Mouse (Mus musculus) lung, embryonic 15.5 days (tissue): ENCODE data around the gene Dnajc7. TPM values are rescaled to one million over a fixed set of nuclear protein-coding genes. Genes with fewer than 3 reads are reported as not detected.
"Not testable (repeated sequence)": the region's sequence is repeated elsewhere in the genome, so short reads cannot be mapped to it uniquely, and the experiment has no call there.

Source experiments
- ATAC-seq: fragments of 200-750 bp; cut with Nextera tagmentation; 2 replicates; pipeline ENCODE4 v1.8.0; 2017; ENCODE audit warnings: moderate number of reproducible peaks, borderline replicate concordance; ENCODE audit not compliant: low FRiP score, low TSS enrichment; ENCODE audit errors: extremely low read depth
- H3K27ac ChIP-seq: fragments of 300-500 bp; sonication (generic); 2 replicates; pipeline ENCODE4 v1.5.1; 2015; ENCODE audit warnings: moderate library complexity, mild to moderate bottlenecking, inconsistent platforms
- H3K27me3 ChIP-seq: fragments of 300-500 bp; sonication (generic); 2 replicates; pipeline ENCODE4 v1.6.1; 2015; ENCODE audit warnings: inconsistent platforms
- H3K36me3 ChIP-seq: fragments of 300-500 bp; sonication (generic); 2 replicates; pipeline ENCODE4 v1.6.1; 2015; ENCODE audit warnings: inconsistent platforms
- H3K4me1 ChIP-seq: fragments of 300-500 bp; sonication (generic); 2 replicates; pipeline ENCODE4 v1.6.1; 2015; ENCODE audit warnings: inconsistent platforms
- H3K4me2 ChIP-seq: fragments of 300-500 bp; sonication (generic); 2 replicates; pipeline ENCODE4 v1.6.1; 2015; ENCODE audit warnings: inconsistent platforms, mild to moderate bottlenecking, moderate library complexity
- H3K4me3 ChIP-seq: fragments of 300-500 bp; sonication (generic); 2 replicates; pipeline ENCODE4 v1.5.1; 2015; ENCODE audit warnings: mild to moderate bottlenecking, inconsistent platforms
- H3K9ac ChIP-seq: fragments of 300-500 bp; sonication (generic); 2 replicates; pipeline ENCODE4 v1.6.1; 2015; ENCODE audit warnings: inconsistent platforms
- H3K9me3 ChIP-seq: fragments of 300-500 bp; sonication (generic); 2 replicates; pipeline ENCODE4 v1.6.1; 2016; ENCODE audit warnings: inconsistent platforms
- WGBS: fragments of 180-500 bp; shearing (Covaris S2); methylation state at CpG from one replicate; pipeline ENCODE4 v1.1.7; 2015; 5-methylcytosine and 5-hydroxymethylcytosine counted together
- polyA plus RNA-seq: library from polyadenylated mRNA; unstranded; fragments of >200 nt; fragmentation: Nextera tagmentation; extraction: Ambion mirVana; gene quantifications from 2 replicates; pipeline ENCODE4 v1.2.1, GENCODE M21; 2015

Dnajc7 gene
- polyA plus RNA-seq, 1 experiment from 2014 or later = 229 TPM

DNA sequence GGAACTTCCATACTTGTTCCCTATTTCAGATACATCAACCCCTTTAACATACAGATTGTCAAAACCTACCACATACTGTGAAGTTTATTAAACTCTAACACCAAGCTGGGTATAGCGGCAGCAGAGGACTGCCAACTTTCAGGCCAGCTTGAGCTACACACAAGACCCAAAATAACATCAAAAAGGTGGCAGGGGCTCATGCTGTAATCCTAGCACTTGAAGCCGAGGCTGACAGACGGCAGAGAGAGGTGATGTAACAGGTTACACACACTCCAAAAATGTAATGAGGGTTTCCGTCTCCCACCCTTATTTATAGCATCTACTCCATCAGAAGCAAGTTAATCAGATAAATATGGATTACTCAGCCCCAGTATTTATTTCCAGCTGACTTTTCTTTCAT is 24.4 kb downstream of the Dnajc7 start:
- H3K4me3 ChIP-seq = no peak overlapping the region
- no peaks in the 10 kb centered on the region for H3K9me3 ChIP-seq
- no peaks in the 10 kb centered on the region for H3K4me1 ChIP-seq
- no peak overlapping the region for H3K27ac ChIP-seq
- H3K4me2 ChIP-seq = no peak overlapping the region
- no peak overlapping the region for H3K9ac ChIP-seq
- peaks cover 93% of the 10 kb centered on the region for H3K36me3 ChIP-seq
- 81% methylated on average over 4 of the region's 4 CpGs for WGBS
- H3K27me3 ChIP-seq = no peaks in the 10 kb centered on the region
- ATAC-seq = no peak

GRCm38 (mm10) chr11:100594608-100595007 is 25.4 kb downstream of the Dnajc7 start:
- no peaks in the 10 kb centered on the region for H3K27me3 ChIP-seq
- no peak overlapping the region for H3K9ac ChIP-seq
- H3K4me3 ChIP-seq = no peak overlapping the region
- H3K4me1 ChIP-seq = no peaks in the 10 kb centered on the region
- peaks cover 92% of the 10 kb centered on the region for H3K36me3 ChIP-seq
- 83% methylated on average over 7 of the region's 7 CpGs for WGBS
- H3K4me2 ChIP-seq = no peak overlapping the region
- ATAC-seq = no peak
- H3K27ac ChIP-seq = no peak overlapping the region
- H3K9me3 ChIP-seq = no peaks in the 10 kb centered on the region

DNA sequence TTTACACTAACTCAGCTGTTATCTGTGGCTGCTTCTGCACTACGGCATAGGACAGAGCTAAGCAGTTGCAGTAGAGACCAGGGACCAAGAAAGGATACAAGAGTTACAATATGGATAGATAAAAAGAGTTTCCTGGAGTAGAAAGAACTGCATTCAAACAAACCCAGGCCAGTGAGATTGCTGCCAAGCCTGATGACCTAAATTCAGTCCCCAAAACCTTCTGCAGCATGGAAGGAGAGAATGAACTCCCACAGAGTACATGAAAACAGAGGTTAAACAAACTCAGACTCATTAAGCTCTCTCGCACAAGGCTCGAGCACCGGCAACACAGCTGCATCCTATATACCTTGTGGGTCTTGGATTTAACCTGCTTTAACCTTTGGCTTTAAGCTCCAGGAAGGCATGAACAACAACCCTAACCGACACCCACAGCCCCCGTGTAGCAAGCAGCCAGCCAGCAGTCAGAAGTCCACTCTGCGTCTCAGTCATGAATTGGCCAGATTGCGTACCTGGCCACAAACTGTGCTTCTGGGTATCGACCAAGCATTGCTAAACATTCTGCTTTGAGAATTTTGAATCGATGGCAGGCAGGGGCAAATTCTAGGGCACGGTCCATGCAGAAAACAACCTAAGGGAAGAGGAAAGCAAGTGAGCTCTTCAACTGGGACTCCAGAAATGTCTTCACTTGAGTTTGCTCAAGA is 27.5 kb downstream of the Dnajc7 start:
- H3K9ac ChIP-seq = no peak overlapping the region
- H3K4me3 ChIP-seq = no peak overlapping the region
- H3K27me3 ChIP-seq = no peaks in the 10 kb centered on the region
- no peaks in the 10 kb centered on the region for H3K4me1 ChIP-seq
- no peak overlapping the region for H3K4me2 ChIP-seq
- no peaks in the 10 kb centered on the region for H3K9me3 ChIP-seq
- no peak for ATAC-seq
- H3K36me3 ChIP-seq = peaks cover 90% of the 10 kb centered on the region
- no peak overlapping the region for H3K27ac ChIP-seq
- 91% methylated on average over 11 of the region's 11 CpGs for WGBS

- peaks cover 97% of the 10 kb centered on the region for H3K36me3 ChIP-seq
- H3K4me1 ChIP-seq = no peaks in the 10 kb centered on the region
- H3K27ac ChIP-seq = no peak overlapping the region
- no peak overlapping the region for H3K4me2 ChIP-seq
- ATAC-seq = no peak
- no peak overlapping the region for H3K4me3 ChIP-seq
- 90% methylated on average over 2 of the region's 2 CpGs for WGBS
- H3K9ac ChIP-seq = no peak overlapping the region
- H3K27me3 ChIP-seq = no peaks in the 10 kb centered on the region
- no peaks in the 10 kb centered on the region for H3K9me3 ChIP-seq
These were observed 31.5 kb downstream of the Dnajc7 start for GRCm38 (mm10) chr11:100588462-100588861.

DNA sequence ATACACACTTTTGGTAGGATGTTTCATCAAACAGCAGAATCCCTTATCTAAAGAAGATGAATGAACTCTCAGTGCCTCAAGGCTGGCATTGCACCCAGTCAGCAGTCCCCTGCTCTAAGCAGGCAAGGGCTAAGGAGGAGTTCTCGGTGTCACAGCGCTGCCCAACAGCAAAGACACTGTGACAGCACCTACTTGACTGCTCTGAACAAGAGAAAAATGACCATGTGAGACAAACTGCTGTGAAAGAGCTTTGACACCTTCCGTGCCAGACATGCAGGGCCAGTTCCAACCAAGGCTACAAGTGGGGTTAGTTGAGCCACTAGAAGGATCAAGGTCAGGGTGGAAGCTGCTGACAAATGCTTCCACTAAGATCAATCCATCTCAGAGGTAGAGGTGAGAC is 34.8 kb downstream of the Dnajc7 start:
- no peak overlapping the region for H3K4me2 ChIP-seq
- WGBS = 94% methylated on average over 3 of the region's 3 CpGs
- H3K36me3 ChIP-seq = peaks cover 98% of the 10 kb centered on the region
- H3K27me3 ChIP-seq = no peaks in the 10 kb centered on the region
- no peak overlapping the region for H3K27ac ChIP-seq
- no peaks in the 10 kb centered on the region for H3K9me3 ChIP-seq
- H3K4me1 ChIP-seq = no peaks in the 10 kb centered on the region
- H3K4me3 ChIP-seq = no peak overlapping the region
- no peak overlapping the region for H3K9ac ChIP-seq
- no peak for ATAC-seq

DNA sequence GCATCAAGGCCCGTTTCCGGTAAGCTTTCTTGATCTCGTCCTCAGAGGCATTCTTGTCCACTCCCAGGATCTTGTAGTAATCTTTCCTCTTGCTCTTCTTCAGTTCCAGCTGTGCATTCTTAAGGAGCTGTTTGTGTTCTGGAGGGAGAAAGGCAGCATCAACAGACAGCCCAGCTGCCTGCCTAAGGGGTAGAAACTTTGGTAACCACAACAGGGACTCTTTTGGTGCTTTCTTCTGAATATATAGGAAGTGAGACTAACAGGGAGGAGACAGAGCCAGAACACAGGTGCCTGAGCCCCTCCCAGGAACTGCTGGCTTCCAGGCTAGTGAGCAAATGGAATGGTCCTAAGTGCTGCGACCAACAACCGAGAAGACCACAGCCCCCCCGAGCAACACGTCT is 35.4 kb downstream of the Dnajc7 start:
- Histone ChIP-seq H3K4me2 (no peak overlapping the region), H3K4me3 (no peak overlapping the region), H3K36me3 (peaks cover 96% of the 10 kb centered on the region), H3K27ac (no peak overlapping the region), H3K4me1 (no peaks in the 10 kb centered on the region), H3K9me3 (no peaks in the 10 kb centered on the region), H3K27me3 (no peaks in the 10 kb centered on the region), H3K9ac (no peak overlapping the region)
- WGBS = 89% methylated on average over 7 of the region's 7 CpGs
- no peak for ATAC-seq

DNA sequence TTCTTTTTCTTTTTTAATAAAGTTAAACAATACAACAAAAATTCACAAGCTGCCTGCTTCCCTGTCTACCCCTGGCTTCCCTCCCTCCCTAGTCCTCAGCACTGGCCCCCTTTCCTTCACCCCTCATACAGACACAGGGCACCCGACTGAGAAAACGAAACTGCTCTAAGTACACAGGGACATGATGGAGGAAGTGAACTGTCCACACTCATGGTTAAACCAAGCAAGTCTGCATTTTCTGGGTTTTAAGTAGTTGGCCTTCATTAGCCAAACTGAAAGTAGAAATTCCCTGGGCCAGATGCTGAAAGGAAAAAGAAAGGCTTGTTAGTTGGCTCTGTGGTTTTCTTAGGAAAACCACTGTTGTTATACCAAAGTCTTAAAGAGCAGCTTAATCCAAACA is 37.1 kb downstream of the Dnajc7 start:
- WGBS = 89% methylated on average over 2 of the region's 2 CpGs
- Histone ChIP-seq H3K9ac (no peak overlapping the region), H3K9me3 (no peaks in the 10 kb centered on the region), H3K4me2 (no peak overlapping the region), H3K4me1 (no peaks in the 10 kb centered on the region), H3K36me3 (peaks cover 89% of the 10 kb centered on the region), H3K4me3 (no peak overlapping the region), H3K27me3 (no peaks in the 10 kb centered on the region), H3K27ac (no peak overlapping the region)
- no peak for ATAC-seq

DNA sequence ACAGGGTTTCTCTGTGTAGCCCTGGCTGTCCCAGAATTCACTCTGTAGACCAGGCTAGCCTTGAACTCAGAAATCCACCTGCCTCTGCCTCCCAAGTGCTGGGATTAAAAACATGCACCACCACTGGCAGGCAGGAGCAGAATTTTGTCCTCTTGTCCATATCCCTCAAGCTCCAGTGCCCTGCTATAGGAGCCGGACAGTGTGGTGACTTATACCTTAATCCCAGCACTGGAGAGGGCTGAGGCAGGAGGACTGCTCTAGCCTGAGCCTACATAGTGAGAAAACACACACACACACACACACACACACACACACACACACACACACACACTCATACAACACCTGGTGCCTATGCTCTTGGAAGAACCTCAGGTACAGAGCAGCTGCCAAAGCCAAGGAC is 37.6 kb downstream of the Dnajc7 start:
- H3K9me3 ChIP-seq, H3K27me3 ChIP-seq, ATAC-seq, H3K9ac ChIP-seq, H3K27ac ChIP-seq, H3K4me1 ChIP-seq, H3K4me2 ChIP-seq, H3K4me3 ChIP-seq: not testable (repeated sequence)
- 94% methylated on average over 1 of the region's 1 CpGs for WGBS
- H3K36me3 ChIP-seq = peaks cover 85% of the 10 kb centered on the region

- 65% methylated on average over 4 of the region's 4 CpGs for WGBS
- Histone ChIP-seq H3K4me2 (no peak overlapping the region), H3K27ac (no peak overlapping the region), H3K27me3 (no peaks in the 10 kb centered on the region), H3K9me3 (no peaks in the 10 kb centered on the region), H3K4me1 (no peaks in the 10 kb centered on the region), H3K4me3 (no peak overlapping the region), H3K36me3 (peaks cover 78% of the 10 kb centered on the region), H3K9ac (no peak overlapping the region)
- peak; percentile 27; the same call in 1 of the 2 replicates for ATAC-seq
These were observed 38.2 kb downstream of the Dnajc7 start for GRCm38 (mm10) chr11:100581756-100582155.

DNA sequence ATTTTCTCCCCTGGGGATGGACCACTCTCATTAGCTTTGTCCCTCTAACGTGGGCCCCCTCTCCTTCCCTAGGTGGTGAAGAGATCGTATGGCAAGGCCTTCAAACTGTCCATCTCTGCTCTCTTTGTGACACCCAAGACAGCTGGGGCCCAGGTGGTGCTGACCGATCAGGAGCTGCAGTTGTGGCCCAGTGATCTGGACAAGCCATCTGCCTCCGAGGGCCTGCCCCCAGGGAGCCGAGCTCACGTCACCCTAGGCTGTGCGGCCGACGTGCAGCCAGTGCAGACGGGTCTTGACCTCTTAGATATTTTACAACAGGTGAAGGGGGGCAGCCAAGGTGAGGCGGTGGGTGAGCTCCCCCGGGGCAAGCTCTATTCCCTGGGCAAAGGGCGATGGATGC is 39.7 kb downstream of the Dnajc7 start:
- Histone ChIP-seq H3K27me3 (no peaks in the 10 kb centered on the region), H3K27ac (no peak overlapping the region), H3K4me2 (no peak overlapping the region), H3K4me1 (peaks cover 6% of the 10 kb centered on the region), H3K4me3 (no peak overlapping the region), H3K9me3 (no peaks in the 10 kb centered on the region), H3K9ac (no peak overlapping the region), H3K36me3 (peaks cover 63% of the 10 kb centered on the region)
- WGBS = 87% methylated on average over 13 of the region's 13 CpGs
- no peak for ATAC-seq

DNA sequence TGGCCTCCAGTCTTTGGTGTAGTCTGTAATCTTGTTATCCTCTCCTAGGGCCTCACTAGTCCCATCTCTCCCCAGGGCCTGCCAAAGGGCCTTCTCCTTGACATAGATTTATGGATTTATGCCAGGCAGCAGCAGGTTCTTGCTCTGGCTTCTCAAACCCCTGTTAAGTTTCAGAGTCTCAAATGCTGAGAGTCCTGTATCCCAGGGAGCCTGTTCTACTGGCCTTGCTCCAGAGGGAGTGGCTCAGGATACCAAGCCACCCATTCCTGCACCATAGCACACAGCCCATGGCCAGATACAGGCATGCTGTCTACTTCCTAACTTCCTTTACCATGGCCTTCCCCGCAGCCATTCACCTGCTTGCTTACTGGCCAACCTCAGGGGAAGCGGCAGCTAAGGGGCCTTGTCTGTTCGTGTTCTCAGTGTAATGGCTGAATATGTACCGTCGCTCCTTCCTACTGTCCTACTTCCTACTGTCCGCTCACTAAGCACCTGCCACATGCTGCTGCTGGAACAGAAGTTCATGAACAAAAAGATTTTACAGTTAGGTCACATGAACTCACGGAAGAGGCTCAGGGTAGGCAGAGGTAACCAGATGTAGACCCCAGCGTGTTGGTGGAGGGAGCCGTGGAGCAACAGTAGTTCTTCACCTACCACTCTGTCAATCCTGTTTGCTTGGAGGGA is 40.7 kb downstream of the Dnajc7 start:
- Histone ChIP-seq H3K27ac (no peak overlapping the region), H3K4me2 (no peak overlapping the region), H3K9me3 (no peaks in the 10 kb centered on the region), H3K36me3 (peaks cover 53% of the 10 kb centered on the region), H3K4me3 (no peak overlapping the region), H3K9ac (no peak overlapping the region), H3K4me1 (peaks cover 10% of the 10 kb centered on the region), H3K27me3 (no peaks in the 10 kb centered on the region)
- 87% methylated on average over 9 of the region's 9 CpGs for WGBS
- ATAC-seq = no peak

DNA sequence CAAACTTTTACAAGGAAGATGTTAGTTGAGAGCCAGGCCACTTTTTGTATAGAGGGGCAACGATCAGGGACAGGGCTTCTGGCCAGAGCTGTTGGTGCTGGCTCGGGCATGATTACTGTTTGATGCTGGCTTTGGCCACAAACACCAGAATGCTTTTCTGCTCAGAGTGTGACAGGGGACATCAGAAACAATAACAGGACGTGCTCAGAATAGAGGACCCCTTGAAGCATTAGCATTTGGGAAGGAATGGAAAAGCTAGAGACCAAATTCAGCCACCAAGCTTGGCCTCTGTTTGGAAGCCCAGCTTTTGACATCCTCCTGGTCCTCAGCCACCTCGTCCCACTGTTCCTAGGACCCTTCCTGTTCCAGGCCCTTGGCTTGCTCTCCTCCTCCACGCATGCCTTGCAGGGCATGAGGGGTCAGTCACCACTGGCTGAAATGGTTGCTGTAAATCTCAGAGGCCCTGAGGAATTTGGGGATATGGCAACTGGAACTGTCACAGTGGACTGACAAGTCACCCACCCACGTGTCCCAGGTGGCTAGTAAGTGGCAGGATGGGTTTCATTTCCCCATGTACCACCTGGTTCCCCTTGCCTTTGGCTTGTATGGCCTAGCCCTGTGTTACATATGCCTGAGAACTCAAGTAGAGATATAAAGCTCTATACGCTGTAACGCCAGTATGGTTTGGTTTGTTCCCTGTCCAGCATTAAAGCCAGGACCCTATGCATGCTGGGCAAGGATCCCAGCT is 41.9 kb downstream of the Dnajc7 start:
- Histone ChIP-seq H3K9ac (no peak overlapping the region), H3K4me1 (peaks cover 10% of the 10 kb centered on the region), H3K4me2 (no peak overlapping the region), H3K9me3 (no peaks in the 10 kb centered on the region), H3K27ac (no peak overlapping the region), H3K36me3 (peaks cover 41% of the 10 kb centered on the region), H3K4me3 (no peak overlapping the region), H3K27me3 (no peaks in the 10 kb centered on the region)
- no peak for ATAC-seq
- 68% methylated on average over 8 of the region's 8 CpGs for WGBS
